Mouse (Mus musculus) lung, embryonic 14.5 days (tissue): ENCODE results near the gene Nlrp10. TPM values are rescaled to one million over a fixed set of nuclear protein-coding genes. Genes with fewer than 3 reads are reported as not detected.

ENCODE experiments used
- ATAC-seq: fragments of 200-750 bp; cut with Nextera tagmentation; 2 replicates; pipeline ENCODE4 v1.8.0; 2017; ENCODE audit warnings: mild to moderate bottlenecking, moderate TSS enrichment, moderate library complexity; ENCODE audit not compliant: insufficient read depth
- DNase-seq: peaks from one replicate; pipeline ENCODE4 v3.0.0-alpha.2; 2015
- H3K27ac ChIP-seq: fragments of 300-500 bp; sonication (generic); 2 replicates; pipeline ENCODE4 v1.5.1; 2014; ENCODE audit warnings: low read depth, mild to moderate bottlenecking, moderate library complexity
- H3K27me3 ChIP-seq: fragments of 300-500 bp; sonication (generic); 2 replicates; pipeline ENCODE4 v1.6.1; 2014; ENCODE audit warnings: low read length, control low read depth; ENCODE audit not compliant: insufficient read depth
- H3K36me3 ChIP-seq: fragments of 300-500 bp; sonication (generic); 2 replicates; pipeline ENCODE4 v1.6.1; 2014; ENCODE audit warnings: control low read depth; ENCODE audit not compliant: insufficient read depth
- H3K4me1 ChIP-seq: fragments of 300-500 bp; sonication (generic); 2 replicates; pipeline ENCODE4 v1.6.1; 2014; ENCODE audit warnings: antibody characterized with exemption, control low read depth; ENCODE audit not compliant: insufficient read depth
- H3K4me2 ChIP-seq: fragments of 300-500 bp; sonication (generic); 2 replicates; pipeline ENCODE4 v1.6.1; 2014; ENCODE audit warnings: mild to moderate bottlenecking
- H3K4me3 ChIP-seq: fragments of 300-500 bp; sonication (generic); 2 replicates; pipeline ENCODE4 v1.5.1; 2014; ENCODE audit warnings: low read depth, low read length
- H3K9ac ChIP-seq: fragments of 300-500 bp; sonication (generic); 2 replicates; pipeline ENCODE4 v1.6.1; 2014
- H3K9me3 ChIP-seq: fragments of 300-500 bp; sonication (generic); 2 replicates; pipeline ENCODE4 v1.6.1; 2016; ENCODE audit warnings: low read depth, low read length, control low read depth
- CTCF ChIP-seq: IDR thresholded peaks from 2 replicates; pipeline ENCODE4 v1.5.1; 2016; ENCODE audit warnings: antibody characterized with exemption, low read depth
- WGBS: fragments of 180-500 bp; shearing (Covaris S2); extraction: QIAGEN DNeasy Blood & Tissue Kit; methylation state at CpG from one replicate; pipeline ENCODE4 v1.1.7; 2014; 5-methylcytosine and 5-hydroxymethylcytosine counted together
- polyA plus RNA-seq: library from polyadenylated mRNA; unstranded; fragments of >200 nt; fragmentation: Nextera tagmentation; extraction: Ambion mirVana; gene quantifications from 2 replicates; pipeline ENCODE4 v1.2.1, GENCODE M21; 2014

The Nlrp10 gene
- polyA plus RNA-seq, 1 experiment from 2014 or later: 0.22 TPM

DNA sequence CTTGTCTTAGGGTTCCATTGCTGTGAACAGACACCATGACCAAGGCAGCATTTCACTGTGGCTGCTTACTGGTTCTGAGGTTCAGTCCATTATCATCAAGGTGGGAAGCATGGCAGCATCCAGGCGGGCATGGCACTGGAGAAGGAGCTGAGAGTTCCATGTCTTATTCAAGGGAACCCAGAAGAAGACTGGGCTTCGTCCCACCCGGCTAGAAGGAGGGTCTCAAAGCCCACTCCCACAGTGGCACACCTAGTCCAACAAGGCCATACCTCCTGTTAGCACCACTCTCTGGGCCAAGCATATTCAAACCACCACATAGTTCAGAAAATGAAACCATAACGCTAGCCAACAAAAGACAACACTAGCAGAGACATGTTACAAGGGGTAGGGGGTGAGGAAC, 6.6 kb upstream of the Nlrp10 start:
- TF ChIP-seq CTCF: no peak
- no peaks in the 10 kb centered on the region for H3K27me3 ChIP-seq
- no peak overlapping the region for H3K4me2 ChIP-seq
- ATAC-seq: no peak
- H3K4me1 ChIP-seq: no peaks in the 10 kb centered on the region
- WGBS: 91% methylated on average over 4 of the region's 4 CpGs
- no peak for DNase-seq
- no peak overlapping the region for H3K9ac ChIP-seq
- H3K36me3 ChIP-seq: peaks cover 49% of the 10 kb centered on the region
- H3K27ac ChIP-seq: no peak overlapping the region
- no peak overlapping the region for H3K4me3 ChIP-seq
- H3K9me3 ChIP-seq: no peaks in the 10 kb centered on the region

DNA sequence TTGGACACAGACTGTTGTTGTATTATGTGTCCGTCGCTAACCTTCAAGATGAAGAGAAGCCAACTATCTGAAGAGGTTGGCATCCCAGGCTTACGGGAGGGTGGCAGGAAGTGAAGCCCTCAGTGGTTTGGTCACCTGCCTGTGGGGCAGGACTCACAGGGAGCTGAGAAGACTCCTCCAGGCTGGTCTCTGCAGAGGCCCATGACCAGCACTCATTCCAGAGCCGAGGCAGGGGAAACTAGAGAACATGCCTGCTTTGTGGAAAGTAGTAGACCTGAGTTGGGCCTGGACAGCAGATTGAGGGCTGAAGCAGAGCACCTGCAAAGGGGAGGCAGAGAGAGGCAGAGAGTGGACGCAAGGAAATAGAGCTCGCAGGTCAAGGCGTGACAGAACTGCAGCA, 5.4 kb upstream of the Nlrp10 start:
- H3K4me1 ChIP-seq: no peaks in the 10 kb centered on the region
- H3K4me3 ChIP-seq: peak overlapping the region; percentile 97
- H3K9me3 ChIP-seq: no peaks in the 10 kb centered on the region
- DNase-seq: no peak
- H3K9ac ChIP-seq: peak overlapping the region; percentile 96
- WGBS: 77% methylated on average over 7 of the region's 7 CpGs
- peaks cover 37% of the 10 kb centered on the region for H3K36me3 ChIP-seq
- H3K27me3 ChIP-seq: no peaks in the 10 kb centered on the region
- H3K27ac ChIP-seq: no peak overlapping the region
- H3K4me2 ChIP-seq: peak overlapping the region; percentile 91
- ATAC-seq: no peak
- TF ChIP-seq CTCF: no peak

DNA sequence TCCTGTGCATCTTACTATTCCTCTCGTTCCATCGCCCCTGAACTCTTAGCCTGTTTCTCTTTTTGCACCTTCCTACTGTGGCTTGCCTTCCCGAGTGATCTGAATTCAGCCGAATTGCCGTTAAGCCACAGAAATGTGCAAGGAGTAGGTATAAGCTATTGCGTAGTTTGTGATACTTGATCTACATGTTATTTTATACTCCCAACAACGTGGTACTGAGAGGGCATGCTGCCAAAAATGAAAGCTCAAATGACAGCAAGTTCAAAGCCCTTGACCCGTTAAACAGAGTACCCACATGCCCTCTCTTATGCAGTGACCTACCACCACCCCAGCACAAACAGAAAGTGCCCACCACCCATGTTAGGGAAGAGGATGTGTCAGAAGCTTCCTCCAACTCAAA, 4.9 kb upstream of the Nlrp10 start:
- Histone ChIP-seq H3K4me2 (peak overlapping the region; percentile 91), H3K9ac (peak overlapping the region; percentile 96), H3K36me3 (peaks cover 31% of the 10 kb centered on the region), H3K4me1 (no peaks in the 10 kb centered on the region), H3K9me3 (no peaks in the 10 kb centered on the region), H3K27ac (no peak overlapping the region), H3K27me3 (no peaks in the 10 kb centered on the region), H3K4me3 (peak overlapping the region; percentile 97)
- no peak for TF ChIP-seq CTCF
- DNase-seq (peak; percentile 30), ATAC-seq (no peak)
- WGBS: 2% methylated on average over 8 of the region's 8 CpGs

DNA sequence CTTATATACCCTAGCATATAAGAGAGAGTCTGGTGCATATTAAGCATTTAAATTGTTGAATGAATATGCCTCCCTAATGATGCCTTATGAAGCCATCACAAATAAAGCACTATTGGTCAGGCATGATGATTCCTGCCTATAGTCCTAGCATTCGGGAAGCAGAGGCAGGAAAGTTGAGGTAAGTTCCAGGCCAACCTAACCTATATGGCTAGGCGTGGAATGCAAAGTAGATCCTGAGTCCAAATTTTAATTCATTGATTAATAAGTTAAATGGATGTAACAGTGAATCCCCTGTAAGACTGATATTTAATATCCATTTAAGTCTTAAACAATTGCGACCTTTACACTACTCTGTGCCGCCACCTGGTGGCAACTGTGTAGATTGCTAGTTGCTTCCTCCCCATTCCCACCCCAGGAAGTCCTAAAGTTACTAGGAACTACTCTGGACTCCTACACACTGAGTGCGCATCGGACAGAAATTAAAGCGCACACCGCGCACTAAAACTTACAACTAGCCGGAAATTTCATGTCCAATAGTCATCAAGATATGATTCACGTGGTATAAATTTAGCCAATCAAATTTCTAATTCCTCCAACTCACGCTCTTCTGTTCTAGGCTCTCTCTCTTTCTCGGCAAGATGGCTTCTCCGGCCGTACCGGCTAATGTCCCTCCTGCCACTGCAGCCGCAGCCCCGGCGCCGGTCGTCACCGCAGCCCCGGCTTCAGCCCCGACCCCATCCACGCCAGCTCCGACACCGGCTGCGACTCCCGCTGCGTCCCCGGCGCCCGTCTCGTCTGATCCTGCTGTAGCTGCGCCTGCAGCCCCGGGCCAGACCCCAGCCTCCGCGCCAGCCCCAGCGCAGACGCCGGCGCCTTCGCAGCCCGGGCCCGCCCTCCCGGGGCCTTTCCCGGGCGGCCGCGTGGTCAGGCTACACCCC, 4.1 kb upstream of the Nlrp10 start, which contains the start of gene Eif3f:
Gene Eif3f (plus strand): TSS at position 624 of the 938 bp plus-strand sequence.
- H3K4me2 ChIP-seq: peak within 1 kb of the TSS; percentile 91
- WGBS: 2% methylated on average over 50 of the region's 50 CpGs
- peak; percentile 88 for TF ChIP-seq CTCF
- H3K4me3 ChIP-seq: peak within 1 kb of the TSS; percentile 97
- no peaks in the 10 kb centered on the region for H3K9me3 ChIP-seq
- H3K9ac ChIP-seq: peak within 1 kb of the TSS; percentile 96
- H3K36me3 ChIP-seq: peaks cover 24% of the 10 kb centered on the region
- peak within 1 kb of the TSS; percentile 69; the same call in 1 of the 2 replicates for H3K27ac ChIP-seq
- H3K4me1 ChIP-seq: no peaks in the 10 kb centered on the region
- ATAC-seq (peak; percentile 98), DNase-seq (peak; percentile 99)
- H3K27me3 ChIP-seq: no peaks in the 10 kb centered on the region

DNA sequence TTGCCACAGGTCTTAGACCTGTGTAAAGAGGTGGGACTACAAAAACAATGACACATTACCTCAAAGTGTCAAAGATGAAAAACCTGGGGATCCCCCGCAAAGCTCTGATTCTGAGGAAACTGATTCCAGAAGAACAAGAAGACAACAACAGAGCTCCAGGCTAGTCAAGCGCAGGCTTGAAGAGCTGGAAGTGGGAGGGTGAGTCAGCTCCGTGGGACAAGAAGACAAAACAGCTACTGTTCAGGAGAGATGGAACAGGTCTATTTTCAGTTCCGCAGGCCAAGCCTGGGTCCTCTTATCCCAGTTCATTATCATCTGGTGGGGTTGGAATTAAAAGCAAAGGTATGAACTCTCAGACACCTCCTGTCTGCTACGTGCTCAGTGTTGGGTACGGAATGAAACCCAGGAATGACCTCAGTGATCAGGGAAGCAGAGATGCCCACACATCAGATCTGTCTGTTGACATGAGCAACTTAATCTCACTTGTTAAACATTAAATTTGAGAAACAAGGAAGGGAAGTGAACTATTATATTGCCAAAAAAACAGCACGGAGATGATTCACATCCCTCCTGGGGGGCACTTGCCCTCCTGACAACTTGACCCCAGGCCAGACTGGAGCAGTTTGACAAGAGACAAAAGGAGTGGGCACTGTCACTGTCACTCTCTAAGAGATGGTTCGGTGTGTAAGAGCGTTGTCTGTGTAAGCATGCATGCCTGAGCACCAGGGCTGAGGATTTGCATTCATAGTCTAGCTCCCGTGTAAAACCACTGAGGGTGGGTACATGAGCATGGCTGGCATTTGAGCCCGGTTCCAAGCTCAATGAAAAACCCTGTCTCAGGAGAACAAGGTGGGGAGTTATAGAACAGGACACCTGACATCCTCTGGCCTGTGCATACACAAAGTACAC, 1.4 kb downstream of the Nlrp10 start:
- H3K27ac ChIP-seq: no peak overlapping the region
- H3K4me2 ChIP-seq: no peak overlapping the region
- WGBS: 75% methylated on average over 11 of the region's 11 CpGs
- DNase-seq (no peak), ATAC-seq (no peak)
- H3K36me3 ChIP-seq: no peaks in the 10 kb centered on the region
- H3K4me1 ChIP-seq: no peaks in the 10 kb centered on the region
- no peaks in the 10 kb centered on the region for H3K9me3 ChIP-seq
- H3K4me3 ChIP-seq: no peak overlapping the region
- no peaks in the 10 kb centered on the region for H3K27me3 ChIP-seq
- H3K9ac ChIP-seq: no peak overlapping the region
- no peak for TF ChIP-seq CTCF

DNA sequence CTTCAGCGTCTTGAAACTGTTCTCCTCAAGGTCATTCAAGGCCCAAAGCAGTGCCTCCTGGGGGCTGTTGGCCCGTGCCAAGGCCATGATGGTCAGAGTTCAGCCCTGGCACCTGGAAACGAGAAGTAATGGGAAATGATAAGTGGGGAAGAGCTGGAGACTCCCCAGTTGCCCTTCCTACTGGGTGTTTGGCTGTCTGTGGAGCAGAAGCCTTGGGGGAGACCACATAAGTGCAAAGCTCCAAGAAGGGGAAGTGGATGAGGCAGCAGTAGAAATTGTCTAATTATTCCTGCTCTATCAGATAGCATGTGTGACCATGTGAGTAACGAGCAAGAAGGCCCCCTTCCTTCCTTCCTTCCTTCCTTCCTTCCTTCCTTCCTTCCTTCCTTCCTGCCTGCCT, 2.9 kb downstream of the Nlrp10 start:
- H3K9me3 ChIP-seq: no peaks in the 10 kb centered on the region
- no peak overlapping the region for H3K4me2 ChIP-seq
- no peak for TF ChIP-seq CTCF
- H3K27ac ChIP-seq: no peak overlapping the region
- no peaks in the 10 kb centered on the region for H3K27me3 ChIP-seq
- no peak overlapping the region for H3K9ac ChIP-seq
- no peak for DNase-seq
- no peaks in the 10 kb centered on the region for H3K4me1 ChIP-seq
- 64% methylated on average over 4 of the region's 4 CpGs for WGBS
- no peak for ATAC-seq
- no peak overlapping the region for H3K4me3 ChIP-seq
- H3K36me3 ChIP-seq: no peaks in the 10 kb centered on the region

DNA sequence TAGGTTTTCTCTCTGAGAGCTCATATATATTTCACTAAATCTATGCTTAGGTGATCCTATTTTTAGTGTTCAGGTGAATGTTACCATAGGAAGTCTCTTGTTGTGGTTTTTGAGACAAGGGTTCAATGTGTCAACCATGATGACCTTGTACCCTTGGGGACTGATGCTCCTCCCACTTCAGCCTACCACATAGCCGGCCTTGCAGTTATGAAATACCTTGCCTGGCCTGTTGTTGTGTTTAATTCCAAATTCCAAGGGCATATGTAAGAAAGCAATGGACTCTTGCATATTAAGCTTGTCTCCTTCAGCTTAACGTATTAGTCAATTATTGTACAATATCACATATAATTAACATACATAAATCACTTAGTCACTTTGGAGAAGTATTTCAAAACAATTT, 26.0 kb downstream of the Nlrp10 start:
- Histone ChIP-seq H3K4me3 (no peak overlapping the region), H3K9me3 (no peaks in the 10 kb centered on the region), H3K27ac (no peak overlapping the region), H3K4me2 (no peak overlapping the region), H3K4me1 (no peaks in the 10 kb centered on the region), H3K36me3 (no peaks in the 10 kb centered on the region), H3K9ac (no peak overlapping the region), H3K27me3 (no peaks in the 10 kb centered on the region)
- DNase-seq (no peak), ATAC-seq (no peak)
- TF ChIP-seq CTCF: no peak
- 74% methylated on average over 2 of the region's 2 CpGs for WGBS
